Mouse (Mus musculus) liver, adult 2 months (tissue): ENCODE data around the gene Dbx1. TPM values are rescaled to one million over a fixed set of nuclear protein-coding genes. Genes with fewer than 3 reads are reported as not detected.
A peak's percentile ranks its signal among the peaks of the same experiment; 100 is the strongest.

ENCODE experiments used
- DNase-seq: peaks from one replicate; pipeline ENCODE4 v3.0.0-alpha.2; 2011; ENCODE audit warnings: low read depth, low spot score; ENCODE audit errors: extremely low read depth
- H3K27ac ChIP-seq: fragments of 200-500 bp; replicated peaks from 2 replicates; pipeline ENCODE4 v1.5.1; 2012; ENCODE audit warnings: low read depth, mild to moderate bottlenecking, control low read depth, inconsistent platforms, low read length; ENCODE audit not compliant: insufficient read depth
- H3K27me3 ChIP-seq: fragments of 200-500 bp; 2 replicates; pipeline ENCODE4 v1.6.1; 2012; ENCODE audit warnings: mild to moderate bottlenecking, moderate library complexity, low read length, inconsistent platforms; ENCODE audit not compliant: control insufficient read depth, insufficient read depth
- H3K36me3 ChIP-seq: fragments of 200-500 bp; 2 replicates; pipeline ENCODE4 v1.6.1; 2012; ENCODE audit warnings: low read length, inconsistent platforms; ENCODE audit not compliant: control insufficient read depth, insufficient read depth
- H3K4me1 ChIP-seq: fragments of 200-500 bp; 2 replicates; pipeline ENCODE4 v1.6.1; 2011; ENCODE audit warnings: low read length; ENCODE audit not compliant: control insufficient read depth, insufficient read depth
- H3K4me3 ChIP-seq: fragments of 200-500 bp; 2 replicates; pipeline ENCODE4 v1.5.1; 2011; ENCODE audit warnings: low read depth, mild to moderate bottlenecking, control low read depth, low read length, moderate library complexity; ENCODE audit not compliant: insufficient read depth
- H3K79me2 ChIP-seq: fragments of 200-500 bp; 2 replicates; pipeline ENCODE4 v1.6.1; 2012; ENCODE audit warnings: inconsistent platforms, mild to moderate bottlenecking, low read length, moderate library complexity; ENCODE audit not compliant: control insufficient read depth, insufficient read depth
- H3K9ac ChIP-seq: fragments of 200-500 bp; 2 replicates; pipeline ENCODE4 v1.6.1; 2012; ENCODE audit warnings: low read depth, mild to moderate bottlenecking, control low read depth, inconsistent platforms, low read length
- CTCF ChIP-seq: fragments of 200-500 bp; IDR thresholded peaks from 2 replicates; pipeline ENCODE4 v1.5.1; 2011; ENCODE audit warnings: low read depth, low read length, control low read depth
- POLR2A ChIP-seq: fragments of 200-500 bp; IDR thresholded peaks from 2 replicates; pipeline ENCODE4 v1.6.1; 2011; ENCODE audit warnings: low read length, control low read depth; ENCODE audit not compliant: insufficient read depth; ENCODE audit errors: extremely low read depth
- WGBS: fragments of 180-500 bp; shearing (Covaris S2); methylation state at CpG from one replicate; pipeline ENCODE4 v1.1.7; 2018; 5-methylcytosine and 5-hydroxymethylcytosine counted together
- polyA plus RNA-seq: library from polyadenylated mRNA; depleted of rRNA; stranded (reverse); fragments of >200 nt; gene quantifications from 2 replicates; pipeline ENCODE4 v1.2.3, GENCODE M21; 2012
- total RNA-seq: library from RNA; depleted of rRNA; stranded (reverse); fragments of >200 nt; gene quantifications from 2 replicates; pipeline ENCODE4 v1.2.3, GENCODE M21; 2014

Dbx1 gene
- total and polyA plus RNA-seq, 2 experiments, result not detected

DNA sequence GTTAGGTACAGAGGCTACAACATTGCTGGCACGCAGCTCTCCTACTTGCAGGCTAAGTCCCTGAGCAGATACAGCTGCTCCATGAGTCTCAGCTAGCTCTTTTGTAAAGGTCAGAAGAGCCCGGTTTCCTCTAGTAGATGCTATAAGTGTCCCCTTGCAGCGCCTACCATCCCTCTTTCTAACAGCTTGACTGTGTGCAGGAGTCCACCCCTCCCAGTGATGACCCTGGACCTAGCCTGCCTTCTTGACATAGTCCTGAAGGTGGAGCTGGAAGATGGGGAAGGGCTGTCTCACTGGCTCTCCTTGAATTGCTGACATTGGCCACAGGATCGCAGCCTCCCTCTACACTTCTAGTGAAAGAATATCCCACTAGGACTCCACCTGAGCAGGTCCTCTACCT, 19.6 kb downstream of the Dbx1 start:
- Histone ChIP-seq H3K36me3 (no peaks in the 10 kb centered on the region), H3K27ac (no peak overlapping the region), H3K27me3 (no peaks in the 10 kb centered on the region; the same call in 1 of the 2 replicates), H3K4me3 (no peak overlapping the region), H3K79me2 (no peaks in the 10 kb centered on the region), H3K9ac (no peak overlapping the region), H3K4me1 (no peaks in the 10 kb centered on the region)
- no peak for TF ChIP-seq POLR2A
- no peak for TF ChIP-seq CTCF
- no peak for DNase-seq
- WGBS, result 78% methylated on average over 4 of the region's 4 CpGs

DNA sequence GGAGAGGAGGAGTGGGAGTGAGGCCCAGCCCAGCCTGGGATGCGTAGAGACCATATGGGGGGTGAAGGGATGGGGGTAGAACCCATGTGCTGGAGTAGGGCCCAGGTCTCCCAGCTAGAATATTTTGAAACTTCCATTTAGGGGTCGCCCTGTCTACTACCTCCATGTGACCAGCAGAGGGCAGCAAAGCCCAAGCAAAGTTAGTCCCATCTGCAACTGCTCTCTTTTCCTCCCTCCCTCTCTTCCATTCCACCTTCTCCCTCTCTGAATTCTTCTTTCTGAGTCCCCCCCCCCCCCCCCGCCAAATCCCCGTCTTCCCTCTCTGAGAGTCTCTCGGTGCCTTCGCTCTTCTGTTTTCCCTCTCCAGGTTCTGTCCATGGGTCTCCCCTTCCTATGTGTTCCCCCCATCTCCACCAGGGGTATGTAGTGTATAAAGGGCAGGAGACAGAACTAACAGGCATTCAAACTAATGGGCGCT, 20.4 kb downstream of the Dbx1 start:
- WGBS, result 11% methylated on average over 7 of the region's 7 CpGs
- no peaks in the 10 kb centered on the region for H3K4me1 ChIP-seq
- no peaks in the 10 kb centered on the region; the same call in 1 of the 2 replicates for H3K27me3 ChIP-seq
- no peak overlapping the region for H3K27ac ChIP-seq
- no peaks in the 10 kb centered on the region for H3K79me2 ChIP-seq
- TF ChIP-seq CTCF (peak; percentile 76), POLR2A (no peak)
- H3K4me3 ChIP-seq, result no peak overlapping the region
- no peaks in the 10 kb centered on the region for H3K36me3 ChIP-seq
- DNase-seq, result peak; percentile 26
- no peak overlapping the region for H3K9ac ChIP-seq

GRCm38 (mm10) chr7:49604965-49605795, 31.5 kb downstream of the Dbx1 start:
- 53% methylated on average over 15 of the region's 15 CpGs for WGBS
- peak; percentile 83 for DNase-seq
- no peak for TF ChIP-seq POLR2A
- no peak for TF ChIP-seq CTCF

GRCm38 (mm10) chr7:49604244-49604643, 32.4 kb downstream of the Dbx1 start:
- H3K9ac ChIP-seq, result no peak overlapping the region
- H3K27ac ChIP-seq, result no peak overlapping the region
- WGBS, result 96% methylated on average over 14 of the region's 14 CpGs
- H3K36me3 ChIP-seq, result peaks cover 13% of the 10 kb centered on the region; the same call in 1 of the 2 replicates
- no peaks in the 10 kb centered on the region for H3K4me1 ChIP-seq
- no peak for DNase-seq
- TF ChIP-seq CTCF (no peak), POLR2A (no peak)
- H3K4me3 ChIP-seq, result no peak overlapping the region
- H3K79me2 ChIP-seq, result no peaks in the 10 kb centered on the region
- H3K27me3 ChIP-seq, result no peaks in the 10 kb centered on the region

More at GRCm38 (mm10) chr7:49604965-49605795, 31.5 kb downstream of the Dbx1 start:
- no peaks in the 10 kb centered on the region for H3K4me1 ChIP-seq
- H3K36me3 ChIP-seq, result peaks cover 12% of the 10 kb centered on the region; the same call in 1 of the 2 replicates
- no peak overlapping the region for H3K27ac ChIP-seq
- no peaks in the 10 kb centered on the region for H3K27me3 ChIP-seq
- H3K9ac ChIP-seq, result no peak overlapping the region
- no peaks in the 10 kb centered on the region for H3K79me2 ChIP-seq
- H3K4me3 ChIP-seq, result no peak overlapping the region

- TF ChIP-seq CTCF (peak; percentile 85), POLR2A (no peak)
- no peaks in the 10 kb centered on the region for H3K4me1 ChIP-seq
- H3K9ac ChIP-seq, result no peak overlapping the region
- no peaks in the 10 kb centered on the region for H3K27me3 ChIP-seq
- DNase-seq, result peak; percentile 33
- H3K4me3 ChIP-seq, result no peak overlapping the region
- WGBS, result 65% methylated on average over 13 of the region's 13 CpGs
- H3K36me3 ChIP-seq, result peaks cover 22% of the 10 kb centered on the region; the same call in 1 of the 2 replicates
- H3K27ac ChIP-seq, result no peak overlapping the region
- H3K79me2 ChIP-seq, result no peaks in the 10 kb centered on the region
These were observed 35.3 kb downstream of the Dbx1 start for GRCm38 (mm10) chr7:49601191-49601975.
